Mouse (Mus musculus): Measurements from ENCODE around the gene Kcnc2.

Gene Kcnc2

GRCm38 (mm10) chr10:112394399-112394970, 123.6 kb downstream of the Kcnc2 start:
- DNase-seq (ENCODE audit: low spot score): no peak

GRCm38 (mm10) chr10:112397194-112397593, 126.3 kb downstream of the Kcnc2 start:
- DNase-seq (ENCODE audit: low spot score): no peak

GRCm38 (mm10) chr10:112400591-112401404, 129.9 kb downstream of the Kcnc2 start:
- no peak for DNase-seq (ENCODE audit: low spot score)

- no peak for DNase-seq (ENCODE audit: low spot score)
These were observed 138.6 kb downstream of the Kcnc2 start for GRCm38 (mm10) chr10:112409525-112409924.

GRCm38 (mm10) chr10:112423327-112423726, 152.4 kb downstream of the Kcnc2 start:
- DNase-seq (ENCODE audit: low spot score): no peak

- no peak for DNase-seq (ENCODE audit: low spot score)
These were observed 166.0 kb downstream of the Kcnc2 start for GRCm38 (mm10) chr10:112436950-112437349.

- DNase-seq (ENCODE audit: low spot score): no peak
These were observed 173.7 kb downstream of the Kcnc2 start for GRCm38 (mm10) chr10:112444640-112445039.

- DNase-seq (ENCODE audit: low spot score): no peak
These were observed 180.0 kb downstream of the Kcnc2 start for GRCm38 (mm10) chr10:112450910-112451309.

- DNase-seq (ENCODE audit: low spot score): no peak
These were observed 197.9 kb downstream of the Kcnc2 start for GRCm38 (mm10) chr10:112468689-112469384.

- no peak for DNase-seq (ENCODE audit: low spot score)
These were observed 203.3 kb downstream of the Kcnc2 start for GRCm38 (mm10) chr10:112474122-112474810.

- no peak for DNase-seq (ENCODE audit: low spot score)
These were observed 210.5 kb downstream of the Kcnc2 start for GRCm38 (mm10) chr10:112481461-112481860.

GRCm38 (mm10) chr10:112481921-112482607, 211.1 kb downstream of the Kcnc2 start:
- no peak for DNase-seq (ENCODE audit: low spot score)

GRCm38 (mm10) chr10:112484387-112485105, 213.6 kb downstream of the Kcnc2 start:
- DNase-seq (ENCODE audit: low spot score): no peak

- DNase-seq (ENCODE audit: low spot score): no peak
These were observed 214.9 kb downstream of the Kcnc2 start for GRCm38 (mm10) chr10:112485819-112486218.

GRCm38 (mm10) chr10:112488751-112489150, 217.8 kb downstream of the Kcnc2 start:
- DNase-seq (ENCODE audit: low spot score): no peak
